Mouse (Mus musculus): ENCODE measurements around the gene Aldh16a1.

GRCm38 (mm10) chr7:45093516-45093905 lies 60.9 kb downstream of the Aldh16a1 start:
- TF ChIP-seq POLR2A (IDR thresholded peaks at IDR 0.05; ENCODE audit: low read depth, low read length) (no peak), CTCF (IDR thresholded peaks at IDR 0.05; ENCODE audit: borderline replicate concordance, insufficient read depth, low read length) (no peak)
